Mouse (Mus musculus): ENCODE measurements around the gene Ubl7. TPM values are rescaled to one million over a fixed set of nuclear protein-coding genes. Genes with fewer than 3 reads are reported as not detected.

Ubl7 gene
- total RNA-seq, 1 experiment: 21.2 TPM

GRCm38 (mm10) chr9:57883413-57883812 is 27.4 kb upstream of the Ubl7 start:
- H3K9me3 ChIP-seq (ENCODE audit: control insufficient read depth, insufficient read depth, low read depth, low read length): no peaks in the 10 kb centered on the region
- no peaks in the 10 kb centered on the region for H3K36me3 ChIP-seq (ENCODE audit: control insufficient read depth, insufficient read depth, low read length, poor library complexity, severe bottlenecking)
- DNase-seq (ENCODE audit: low read depth, low spot score): no peak
- H3K4me1 ChIP-seq (ENCODE audit: control insufficient read depth in 2 of 2, insufficient read depth in 2 of 2, low read length in 2 of 2, poor library complexity in 1 of 2): peaks cover 0 to 2% of the 10 kb centered on the region in 2 experiments; a peak in 2 of 4 replicates
- TF ChIP-seq MAFK (IDR thresholded peaks at IDR 0.05; ENCODE audit: insufficient read depth, low read depth, low read length): no peak
- TF ChIP-seq ZC3H11A (IDR thresholded peaks at IDR 0.05; ENCODE audit: borderline replicate concordance, low read depth, low read length): no peak
- TF ChIP-seq CHD2 (IDR thresholded peaks at IDR 0.05; ENCODE audit: low read depth, low read length): no peak
- TF ChIP-seq ZNF384 (IDR thresholded peaks at IDR 0.05; ENCODE audit: low read depth, low read length): no peak
- H3K4me3 ChIP-seq (ENCODE audit: insufficient read depth in 1 of 2, low read depth in 1 of 2, low read length in 2 of 2, poor library complexity in 1 of 2, severe bottlenecking in 1 of 2): no peak overlapping the region
- H3K9ac ChIP-seq (ENCODE audit: insufficient read depth, low read depth, low read length, poor library complexity, severe bottlenecking): no peak overlapping the region
- in situ Hi-C loops (cut with MboI; ENCODE audit: low sequenced_read_pairs in 2 of 2, unreplicated experiment in 2 of 2): no loop called here
- H3K27ac ChIP-seq (ENCODE audit: insufficient read depth, low read depth, low read length, poor library complexity, severe bottlenecking): no peak overlapping the region

GRCm38 (mm10) chr9:57888119-57888518 is 22.7 kb upstream of the Ubl7 start:
- DNase-seq (ENCODE audit: low read depth, low spot score): no peak
- H3K4me1 ChIP-seq (ENCODE audit: control insufficient read depth in 2 of 2, insufficient read depth in 2 of 2, low read length in 2 of 2, poor library complexity in 1 of 2): no peaks in the 10 kb centered on the region; a peak in 1 of 4 replicates
- in situ Hi-C loops (cut with MboI; ENCODE audit: low sequenced_read_pairs in 2 of 2, unreplicated experiment in 2 of 2): no loop called here
- no peaks in the 10 kb centered on the region for H3K9me3 ChIP-seq (ENCODE audit: control insufficient read depth, insufficient read depth, low read depth, low read length)
- no peak overlapping the region for H3K27ac ChIP-seq (ENCODE audit: insufficient read depth, low read depth, low read length, poor library complexity, severe bottlenecking)
- H3K4me3 ChIP-seq (ENCODE audit: insufficient read depth in 1 of 2, low read depth in 1 of 2, low read length in 2 of 2, poor library complexity in 1 of 2, severe bottlenecking in 1 of 2): no peak overlapping the region
- no peaks in the 10 kb centered on the region for H3K36me3 ChIP-seq (ENCODE audit: control insufficient read depth, insufficient read depth, low read length, poor library complexity, severe bottlenecking)
- TF ChIP-seq CHD2 (IDR thresholded peaks at IDR 0.05; ENCODE audit: low read depth, low read length) (no peak), MAFK (IDR thresholded peaks at IDR 0.05; ENCODE audit: insufficient read depth, low read depth, low read length) (no peak), ZNF384 (IDR thresholded peaks at IDR 0.05; ENCODE audit: low read depth, low read length) (no peak), HCFC1 (IDR thresholded peaks at IDR 0.05; ENCODE audit: borderline replicate concordance, insufficient read depth, low read length) (no peak), ZC3H11A (IDR thresholded peaks at IDR 0.05; ENCODE audit: borderline replicate concordance, low read depth, low read length) (no peak)
- H3K9ac ChIP-seq (ENCODE audit: insufficient read depth, low read depth, low read length, poor library complexity, severe bottlenecking): no peak overlapping the region

GRCm38 (mm10) chr9:57900478-57900877 is 10.3 kb upstream of the Ubl7 start:
- in situ Hi-C loops (cut with MboI; ENCODE audit: low sequenced_read_pairs in 2 of 2, unreplicated experiment in 2 of 2): no loop called here
- DNase-seq (ENCODE audit: low read depth, low spot score): no peak

DNA sequence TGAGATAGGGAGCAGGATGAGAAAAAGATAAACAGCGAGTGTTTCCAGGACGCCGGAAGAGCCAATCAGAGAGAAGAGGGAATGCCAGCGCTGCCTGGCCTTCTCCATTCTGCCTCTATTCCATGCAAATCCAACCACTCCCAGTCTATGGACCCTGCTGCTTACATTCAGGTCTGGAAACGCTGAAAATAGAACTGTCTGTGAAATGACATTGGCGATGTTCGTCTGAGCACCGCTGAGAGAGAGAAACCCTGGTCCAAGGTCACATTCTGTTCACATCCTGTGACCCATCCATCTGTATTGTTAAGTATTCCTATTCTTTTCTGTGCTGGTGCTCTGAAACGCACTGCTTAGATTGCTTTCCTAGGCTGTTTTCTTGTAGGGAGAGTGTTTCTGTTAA is 9.6 kb upstream of the Ubl7 start:
- H3K27ac ChIP-seq (ENCODE audit: insufficient read depth, low read depth, low read length, poor library complexity, severe bottlenecking): no peak overlapping the region
- in situ Hi-C loops (cut with MboI; ENCODE audit: low sequenced_read_pairs in 2 of 2, unreplicated experiment in 2 of 2): no loop called here
- peaks cover 5 to 9% of the 10 kb centered on the region in 2 experiments; a peak in 2 of 4 replicates for H3K4me1 ChIP-seq (ENCODE audit: control insufficient read depth in 2 of 2, insufficient read depth in 2 of 2, low read length in 2 of 2, poor library complexity in 1 of 2)
- no peak overlapping the region for H3K9ac ChIP-seq (ENCODE audit: insufficient read depth, low read depth, low read length, poor library complexity, severe bottlenecking)
- DNase-seq (ENCODE audit: low read depth, low spot score): no peak
- TF ChIP-seq ZC3H11A (IDR thresholded peaks at IDR 0.05; ENCODE audit: borderline replicate concordance, low read depth, low read length) (no peak), ZNF384 (IDR thresholded peaks at IDR 0.05; ENCODE audit: low read depth, low read length) (no peak), CHD2 (IDR thresholded peaks at IDR 0.05; ENCODE audit: low read depth, low read length) (no peak), MAFK (IDR thresholded peaks at IDR 0.05; ENCODE audit: insufficient read depth, low read depth, low read length) (no peak), HCFC1 (IDR thresholded peaks at IDR 0.05; ENCODE audit: borderline replicate concordance, insufficient read depth, low read length) (no peak)
- H3K9me3 ChIP-seq (ENCODE audit: control insufficient read depth, insufficient read depth, low read depth, low read length): no peaks in the 10 kb centered on the region
- H3K36me3 ChIP-seq (ENCODE audit: control insufficient read depth, insufficient read depth, low read length, poor library complexity, severe bottlenecking): no peaks in the 10 kb centered on the region
- H3K4me3 ChIP-seq (ENCODE audit: insufficient read depth in 1 of 2, low read depth in 1 of 2, low read length in 2 of 2, poor library complexity in 1 of 2, severe bottlenecking in 1 of 2): no peak overlapping the region

More at GRCm38 (mm10) chr9:57900478-57900877, 10.3 kb upstream of the Ubl7 start:
- H3K36me3 ChIP-seq (ENCODE audit: control insufficient read depth, insufficient read depth, low read length, poor library complexity, severe bottlenecking): no peaks in the 10 kb centered on the region
- no peak overlapping the region for H3K9ac ChIP-seq (ENCODE audit: insufficient read depth, low read depth, low read length, poor library complexity, severe bottlenecking)
- no peak overlapping the region for H3K4me3 ChIP-seq (ENCODE audit: insufficient read depth in 1 of 2, low read depth in 1 of 2, low read length in 2 of 2, poor library complexity in 1 of 2, severe bottlenecking in 1 of 2)
- no peaks in the 10 kb centered on the region for H3K9me3 ChIP-seq (ENCODE audit: control insufficient read depth, insufficient read depth, low read depth, low read length)
- TF ChIP-seq ZC3H11A (IDR thresholded peaks at IDR 0.05; ENCODE audit: borderline replicate concordance, low read depth, low read length) (no peak), CHD2 (IDR thresholded peaks at IDR 0.05; ENCODE audit: low read depth, low read length) (no peak), HCFC1 (IDR thresholded peaks at IDR 0.05; ENCODE audit: borderline replicate concordance, insufficient read depth, low read length) (no peak)
- H3K27ac ChIP-seq (ENCODE audit: insufficient read depth, low read depth, low read length, poor library complexity, severe bottlenecking): no peak overlapping the region
- peaks cover 5 to 9% of the 10 kb centered on the region in 2 experiments; a peak in 2 of 4 replicates for H3K4me1 ChIP-seq (ENCODE audit: control insufficient read depth in 2 of 2, insufficient read depth in 2 of 2, low read length in 2 of 2, poor library complexity in 1 of 2)

DNA sequence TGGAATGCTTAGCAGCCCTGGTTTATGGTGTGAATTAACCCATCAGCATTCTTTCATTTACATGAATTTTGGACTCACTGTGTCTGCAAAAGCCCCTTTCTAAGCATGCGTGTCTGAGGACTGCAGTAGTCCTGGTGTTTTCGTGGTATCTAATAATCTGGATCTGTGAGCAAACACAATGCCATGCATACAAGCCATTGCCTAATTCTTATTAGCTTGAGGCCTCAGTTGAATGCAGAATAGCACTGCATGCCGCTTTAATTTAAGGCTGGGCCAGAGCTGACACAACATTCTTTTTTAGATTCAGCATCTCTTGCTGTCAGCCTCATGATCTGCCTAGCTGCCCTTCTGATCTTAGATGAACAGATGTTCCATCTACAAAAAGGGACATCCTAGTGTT is 9.2 kb upstream of the Ubl7 start:
- no peak for DNase-seq (ENCODE audit: low read depth, low spot score)
- Histone ChIP-seq H3K36me3 (ENCODE audit: control insufficient read depth, insufficient read depth, low read length, poor library complexity, severe bottlenecking) (no peaks in the 10 kb centered on the region), H3K9ac (ENCODE audit: insufficient read depth, low read depth, low read length, poor library complexity, severe bottlenecking) (no peak overlapping the region), H3K9me3 (ENCODE audit: control insufficient read depth, insufficient read depth, low read depth, low read length) (no peaks in the 10 kb centered on the region), H3K4me1 (ENCODE audit: control insufficient read depth in 2 of 2, insufficient read depth in 2 of 2, low read length in 2 of 2, poor library complexity in 1 of 2) (peaks cover 5 to 9% of the 10 kb centered on the region in 2 experiments; a peak in 2 of 4 replicates), H3K27ac (ENCODE audit: insufficient read depth, low read depth, low read length, poor library complexity, severe bottlenecking) (no peak overlapping the region), H3K4me3 (ENCODE audit: insufficient read depth in 1 of 2, low read depth in 1 of 2, low read length in 2 of 2, poor library complexity in 1 of 2, severe bottlenecking in 1 of 2) (no peak overlapping the region)
- TF ChIP-seq ZNF384 (IDR thresholded peaks at IDR 0.05; ENCODE audit: low read depth, low read length) (no peak), HCFC1 (IDR thresholded peaks at IDR 0.05; ENCODE audit: borderline replicate concordance, insufficient read depth, low read length) (no peak), MAFK (IDR thresholded peaks at IDR 0.05; ENCODE audit: insufficient read depth, low read depth, low read length) (no peak), CHD2 (IDR thresholded peaks at IDR 0.05; ENCODE audit: low read depth, low read length) (no peak), ZC3H11A (IDR thresholded peaks at IDR 0.05; ENCODE audit: borderline replicate concordance, low read depth, low read length) (no peak)
- in situ Hi-C loops (cut with MboI; ENCODE audit: low sequenced_read_pairs in 2 of 2, unreplicated experiment in 2 of 2): no loop called here
